Mouse (Mus musculus) neural tube, embryonic 12.5 days (tissue): ENCODE measurements around the gene Otx1. TPM values are rescaled to one million over a fixed set of nuclear protein-coding genes. Genes with fewer than 3 reads are reported as not detected.

ENCODE experiments used
- ATAC-seq: fragments of 200-750 bp; cut with Nextera tagmentation; 2 replicates; pipeline ENCODE4 v1.8.0; 2017; ENCODE audit warnings: low read depth, mild to moderate bottlenecking, moderate TSS enrichment, moderate library complexity; ENCODE audit not compliant: low FRiP score
- H3K27ac ChIP-seq: fragments of 300-500 bp; sonication (generic); 2 replicates; pipeline ENCODE4 v1.5.1; 2016
- H3K27me3 ChIP-seq: fragments of 300-500 bp; sonication (generic); replicated peaks from 2 replicates; pipeline ENCODE4 v1.6.1; 2016; ENCODE audit warnings: mild to moderate bottlenecking
- H3K36me3 ChIP-seq: fragments of 300-500 bp; sonication (generic); 2 replicates; pipeline ENCODE4 v1.6.1; 2016; ENCODE audit warnings: mild to moderate bottlenecking
- H3K4me1 ChIP-seq: fragments of 300-500 bp; sonication (generic); 2 replicates; pipeline ENCODE4 v1.6.1; 2016
- H3K4me2 ChIP-seq: fragments of 300-500 bp; sonication (generic); replicated peaks from 2 replicates; pipeline ENCODE4 v1.6.1; 2016; ENCODE audit warnings: mild to moderate bottlenecking
- H3K4me3 ChIP-seq: fragments of 300-500 bp; sonication (generic); 2 replicates; pipeline ENCODE4 v1.5.1; 2016
- H3K9ac ChIP-seq: fragments of 300-500 bp; sonication (generic); 2 replicates; pipeline ENCODE4 v1.6.1; 2016; ENCODE audit warnings: mild to moderate bottlenecking
- H3K9me3 ChIP-seq: fragments of 300-500 bp; sonication (generic); 2 replicates; pipeline ENCODE4 v1.6.1; 2016; ENCODE audit warnings: mild to moderate bottlenecking
- WGBS: fragments of 180-500 bp; shearing (Covaris S2); methylation state at CpG from one replicate; pipeline ENCODE4 v1.1.7; 2016; 5-methylcytosine and 5-hydroxymethylcytosine counted together
- polyA plus RNA-seq: library from polyadenylated mRNA; unstranded; fragments of >200 nt; fragmentation: Nextera tagmentation; extraction: Ambion mirVana; gene quantifications from 2 replicates; pipeline ENCODE4 v1.2.1, GENCODE M21; 2016

The Otx1 gene
- polyA plus RNA-seq, 1 experiment from 2014 or later: not detected

- H3K4me1 ChIP-seq: no peaks in the 10 kb centered on the region
- no peak overlapping the region for H3K4me2 ChIP-seq
- H3K27me3 ChIP-seq: no peaks in the 10 kb centered on the region
- no peak overlapping the region for H3K27ac ChIP-seq
- no peaks in the 10 kb centered on the region for H3K36me3 ChIP-seq
- no peak overlapping the region for H3K9ac ChIP-seq
- no peak for ATAC-seq
- no peak overlapping the region for H3K4me3 ChIP-seq
- H3K9me3 ChIP-seq: no peaks in the 10 kb centered on the region
- 75% methylated on average over 3 of the region's 3 CpGs for WGBS
Measured at GRCm38 (mm10) chr11:21973597-21973996, 29.1 kb downstream of the Otx1 start.

GRCm38 (mm10) chr11:21968922-21969321 lies 33.8 kb downstream of the Otx1 start:
- Histone ChIP-seq H3K9me3 (no peaks in the 10 kb centered on the region), H3K9ac (no peak overlapping the region), H3K36me3 (no peaks in the 10 kb centered on the region), H3K4me1 (no peaks in the 10 kb centered on the region), H3K27ac (no peak overlapping the region), H3K4me2 (no peak overlapping the region), H3K4me3 (no peak overlapping the region), H3K27me3 (no peaks in the 10 kb centered on the region)
- no peak for ATAC-seq
- 93% methylated on average over 3 of the region's 3 CpGs for WGBS

- no peaks in the 10 kb centered on the region for H3K9me3 ChIP-seq
- no peaks in the 10 kb centered on the region for H3K36me3 ChIP-seq
- no peak overlapping the region for H3K4me3 ChIP-seq
- WGBS: 91% methylated on average over 7 of the region's 7 CpGs
- no peak overlapping the region for H3K27ac ChIP-seq
- H3K27me3 ChIP-seq: no peaks in the 10 kb centered on the region
- H3K4me2 ChIP-seq: no peak overlapping the region
- no peaks in the 10 kb centered on the region for H3K4me1 ChIP-seq
- no peak overlapping the region for H3K9ac ChIP-seq
- ATAC-seq: no peak
Measured at GRCm38 (mm10) chr11:21955167-21955566, 47.5 kb downstream of the Otx1 start.

GRCm38 (mm10) chr11:21951657-21952237 lies 51.0 kb downstream of the Otx1 start:
- ATAC-seq: no peak
- Histone ChIP-seq H3K27ac (no peak overlapping the region), H3K27me3 (no peaks in the 10 kb centered on the region), H3K4me2 (no peak overlapping the region), H3K9ac (no peak overlapping the region), H3K36me3 (no peaks in the 10 kb centered on the region), H3K4me3 (no peak overlapping the region), H3K9me3 (no peaks in the 10 kb centered on the region), H3K4me1 (no peaks in the 10 kb centered on the region)
- 94% methylated on average over 2 of the region's 2 CpGs for WGBS

GRCm38 (mm10) chr11:21950094-21950493 lies 52.6 kb downstream of the Otx1 start:
- Histone ChIP-seq H3K9ac (no peak overlapping the region), H3K4me2 (no peak overlapping the region), H3K27ac (no peak overlapping the region), H3K36me3 (no peaks in the 10 kb centered on the region), H3K9me3 (no peaks in the 10 kb centered on the region), H3K27me3 (no peaks in the 10 kb centered on the region), H3K4me3 (no peak overlapping the region), H3K4me1 (no peaks in the 10 kb centered on the region)
- no peak for ATAC-seq
